Mouse (Mus musculus) liver, adult 2 months (tissue): ENCODE measurements at regions not wholly inside any gene's neighbourhood (a gene's known extent, or its start where the extent isn't known, plus 50 kb on each side); places are given as distances from the start of the nearest gene placed in this dataset.

Experiments used
- DNase-seq: peaks from one replicate; pipeline ENCODE4 v3.0.0-alpha.2; 2011; ENCODE audit warnings: low read depth, low spot score; ENCODE audit errors: extremely low read depth
- H3K27ac ChIP-seq: fragments of 200-500 bp; replicated peaks from 2 replicates; pipeline ENCODE4 v1.5.1; 2012; ENCODE audit warnings: low read depth, mild to moderate bottlenecking, control low read depth, inconsistent platforms, low read length; ENCODE audit not compliant: insufficient read depth
- H3K27me3 ChIP-seq: fragments of 200-500 bp; 2 replicates; pipeline ENCODE4 v1.6.1; 2012; ENCODE audit warnings: mild to moderate bottlenecking, moderate library complexity, low read length, inconsistent platforms; ENCODE audit not compliant: control insufficient read depth, insufficient read depth
- H3K36me3 ChIP-seq: fragments of 200-500 bp; 2 replicates; pipeline ENCODE4 v1.6.1; 2012; ENCODE audit warnings: low read length, inconsistent platforms; ENCODE audit not compliant: control insufficient read depth, insufficient read depth
- H3K4me1 ChIP-seq: fragments of 200-500 bp; 2 replicates; pipeline ENCODE4 v1.6.1; 2011; ENCODE audit warnings: low read length; ENCODE audit not compliant: control insufficient read depth, insufficient read depth
- H3K4me3 ChIP-seq: fragments of 200-500 bp; 2 replicates; pipeline ENCODE4 v1.5.1; 2011; ENCODE audit warnings: low read depth, mild to moderate bottlenecking, control low read depth, low read length, moderate library complexity; ENCODE audit not compliant: insufficient read depth
- H3K79me2 ChIP-seq: fragments of 200-500 bp; 2 replicates; pipeline ENCODE4 v1.6.1; 2012; ENCODE audit warnings: inconsistent platforms, mild to moderate bottlenecking, low read length, moderate library complexity; ENCODE audit not compliant: control insufficient read depth, insufficient read depth
- H3K9ac ChIP-seq: fragments of 200-500 bp; 2 replicates; pipeline ENCODE4 v1.6.1; 2012; ENCODE audit warnings: low read depth, mild to moderate bottlenecking, control low read depth, inconsistent platforms, low read length
- CTCF ChIP-seq: fragments of 200-500 bp; IDR thresholded peaks from 2 replicates; pipeline ENCODE4 v1.5.1; 2011; ENCODE audit warnings: low read depth, low read length, control low read depth
- POLR2A ChIP-seq: fragments of 200-500 bp; IDR thresholded peaks from 2 replicates; pipeline ENCODE4 v1.6.1; 2011; ENCODE audit warnings: low read length, control low read depth; ENCODE audit not compliant: insufficient read depth; ENCODE audit errors: extremely low read depth
- whole genome bisulfite sequencing: fragments of 180-500 bp; shearing (Covaris S2); methylation state at CpG from one replicate; pipeline ENCODE4 v1.1.7; 2018; 5-methylcytosine and 5-hydroxymethylcytosine counted together

- H3K36me3 ChIP-seq = no peaks in the 10 kb centered on the region
- no peak for DNase-seq
- no peaks in the 10 kb centered on the region for H3K79me2 ChIP-seq
- no peak overlapping the region for H3K4me3 ChIP-seq
- H3K27ac ChIP-seq = no peak overlapping the region
- TF ChIP-seq CTCF (no peak), POLR2A (no peak)
- no peaks in the 10 kb centered on the region for H3K4me1 ChIP-seq
- no peaks in the 10 kb centered on the region for H3K27me3 ChIP-seq
- H3K9ac ChIP-seq = no peak overlapping the region
- WGBS = 57% methylated on average over 1 of the region's 1 CpGs
These were observed 573.9 kb upstream of the Cblb start for GRCm38 (mm10) chr16:51457166-51457565.

DNA sequence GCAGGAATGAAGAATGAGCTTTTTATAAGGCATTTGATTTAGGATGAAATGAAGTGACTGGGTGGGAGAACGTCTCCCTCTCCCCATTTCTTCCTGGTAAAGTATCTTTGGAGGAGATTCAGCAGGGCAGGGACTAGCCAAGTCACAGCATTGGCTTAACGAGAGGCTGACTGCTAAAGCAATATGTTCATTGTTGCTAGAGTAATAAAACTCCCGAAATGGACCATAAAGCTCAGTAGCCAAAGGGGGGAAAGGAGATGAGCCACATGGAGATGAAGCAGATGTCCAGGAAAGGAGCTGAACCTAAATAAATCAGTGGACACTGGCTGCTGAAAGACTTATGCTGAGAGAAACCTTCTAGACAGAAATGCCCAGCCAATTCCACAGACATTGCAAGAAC is 555.3 kb upstream of the Cblb start:
- no peaks in the 10 kb centered on the region for H3K4me1 ChIP-seq
- TF ChIP-seq CTCF = no peak
- no peak for TF ChIP-seq POLR2A
- 60% methylated on average over 3 of the region's 3 CpGs for WGBS
- H3K4me3 ChIP-seq = no peak overlapping the region
- H3K27ac ChIP-seq = no peak overlapping the region
- H3K9ac ChIP-seq = no peak overlapping the region
- no peak for DNase-seq
- H3K36me3 ChIP-seq = no peaks in the 10 kb centered on the region
- H3K79me2 ChIP-seq = no peaks in the 10 kb centered on the region
- H3K27me3 ChIP-seq = no peaks in the 10 kb centered on the region

GRCm38 (mm10) chr16:51496096-51496495 is 534.9 kb upstream of the Cblb start:
- no peaks in the 10 kb centered on the region for H3K4me1 ChIP-seq
- no peaks in the 10 kb centered on the region for H3K36me3 ChIP-seq
- no peak overlapping the region for H3K4me3 ChIP-seq
- 79% methylated on average over 2 of the region's 2 CpGs for WGBS
- no peaks in the 10 kb centered on the region for H3K79me2 ChIP-seq
- no peaks in the 10 kb centered on the region for H3K27me3 ChIP-seq
- no peak for DNase-seq
- H3K27ac ChIP-seq = no peak overlapping the region
- TF ChIP-seq CTCF (no peak), POLR2A (no peak)
- H3K9ac ChIP-seq = no peak overlapping the region

- no peak overlapping the region for H3K4me3 ChIP-seq
- 83% methylated on average over 7 of the region's 7 CpGs for WGBS
- TF ChIP-seq POLR2A (no peak), CTCF (no peak)
- H3K36me3 ChIP-seq = no peaks in the 10 kb centered on the region
- DNase-seq = no peak
- no peaks in the 10 kb centered on the region for H3K4me1 ChIP-seq
- H3K79me2 ChIP-seq = no peaks in the 10 kb centered on the region
- H3K27ac ChIP-seq = no peak overlapping the region
- no peaks in the 10 kb centered on the region for H3K27me3 ChIP-seq
- no peak overlapping the region for H3K9ac ChIP-seq
These were observed 533.2 kb upstream of the Cblb start for GRCm38 (mm10) chr16:51497777-51498176.

- TF ChIP-seq POLR2A (no peak), CTCF (no peak)
- no peaks in the 10 kb centered on the region for H3K36me3 ChIP-seq
- H3K27ac ChIP-seq = no peak overlapping the region
- DNase-seq = no peak
- no peak overlapping the region for H3K4me3 ChIP-seq
- H3K79me2 ChIP-seq = no peaks in the 10 kb centered on the region
- H3K4me1 ChIP-seq = no peaks in the 10 kb centered on the region
- no peaks in the 10 kb centered on the region for H3K27me3 ChIP-seq
- no peak overlapping the region for H3K9ac ChIP-seq
- 75% methylated on average over 3 of the region's 3 CpGs for WGBS
These were observed 513.9 kb upstream of the Cblb start for GRCm38 (mm10) chr16:51517079-51517478.

DNA sequence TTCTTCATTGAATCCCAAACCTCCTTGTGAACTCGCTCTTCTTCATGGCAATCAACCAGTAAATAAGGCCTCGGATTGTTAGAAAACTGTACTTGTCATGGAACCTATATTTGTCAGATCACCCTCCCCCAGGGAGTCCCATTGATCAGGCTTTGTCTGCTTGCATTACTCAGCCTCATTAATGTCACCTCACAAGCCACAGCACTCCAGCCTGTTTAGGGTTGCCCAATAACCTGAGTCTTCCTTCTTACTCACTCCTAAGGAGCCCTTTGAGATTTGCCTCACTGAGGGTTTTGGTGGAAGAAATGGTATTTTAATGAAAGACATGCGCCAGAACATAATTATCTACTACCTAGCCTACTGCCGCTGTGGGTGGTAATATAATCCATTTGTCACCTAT is 510.3 kb upstream of the Cblb start:
- no peaks in the 10 kb centered on the region for H3K36me3 ChIP-seq
- TF ChIP-seq CTCF (no peak), POLR2A (no peak)
- WGBS = 78% methylated on average over 4 of the region's 4 CpGs

More for the DNA sequence above, 510.3 kb upstream of the Cblb start:
- Histone ChIP-seq H3K4me1 (no peaks in the 10 kb centered on the region), H3K79me2 (no peaks in the 10 kb centered on the region), H3K27me3 (no peaks in the 10 kb centered on the region), H3K27ac (no peak overlapping the region), H3K9ac (no peak overlapping the region), H3K4me3 (no peak overlapping the region)
- DNase-seq = no peak
